Mouse (Mus musculus) small intestine, adult 2 months (tissue): Measurements from ENCODE around the gene Golph3.

Experiments
- CTCF ChIP-seq: fragments of 200-500 bp; IDR thresholded peaks from 2 replicates; pipeline ENCODE4 v1.5.1; 2012; ENCODE audit warnings: low read depth, mild to moderate bottlenecking, control low read depth, inconsistent platforms, low read length, moderate library complexity, mixed read lengths; ENCODE audit not compliant: insufficient replicate concordance, insufficient read length; ENCODE audit errors: extremely low read depth
- POLR2A ChIP-seq: fragments of 200-500 bp; IDR thresholded peaks from 2 replicates; pipeline ENCODE4 v1.6.1; 2012; ENCODE audit warnings: low read depth, mild to moderate bottlenecking, control low read depth, inconsistent platforms, low read length, moderate library complexity

DNA sequence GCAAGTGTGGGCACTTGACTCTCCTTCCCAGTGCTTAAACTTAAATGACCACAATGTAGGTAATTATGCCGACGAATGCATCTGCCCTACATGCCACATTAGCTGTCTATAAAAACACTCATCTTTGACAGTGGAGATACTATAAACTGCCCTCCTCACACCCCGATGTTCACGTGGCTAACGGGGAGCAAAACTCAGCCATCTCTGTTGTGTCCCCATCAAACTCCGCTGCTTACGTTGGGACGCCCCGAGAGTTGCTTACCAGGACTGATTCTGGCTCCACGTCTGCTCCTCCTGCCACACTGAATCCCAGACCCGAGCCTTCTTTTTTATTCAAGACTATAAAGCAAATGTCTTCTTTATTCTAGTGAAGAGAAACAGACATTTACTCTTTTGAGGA lies 47.1 kb downstream of the Golph3 start:
- TF ChIP-seq CTCF (no peak), POLR2A (no peak)
